Mouse (Mus musculus): Measurements from ENCODE around the gene St7. TPM values are rescaled to one million over a fixed set of nuclear protein-coding genes. Genes with fewer than 3 reads are reported as not detected.

Gene St7
- polyA plus RNA-seq, 1 experiment: 8.4 TPM

DNA sequence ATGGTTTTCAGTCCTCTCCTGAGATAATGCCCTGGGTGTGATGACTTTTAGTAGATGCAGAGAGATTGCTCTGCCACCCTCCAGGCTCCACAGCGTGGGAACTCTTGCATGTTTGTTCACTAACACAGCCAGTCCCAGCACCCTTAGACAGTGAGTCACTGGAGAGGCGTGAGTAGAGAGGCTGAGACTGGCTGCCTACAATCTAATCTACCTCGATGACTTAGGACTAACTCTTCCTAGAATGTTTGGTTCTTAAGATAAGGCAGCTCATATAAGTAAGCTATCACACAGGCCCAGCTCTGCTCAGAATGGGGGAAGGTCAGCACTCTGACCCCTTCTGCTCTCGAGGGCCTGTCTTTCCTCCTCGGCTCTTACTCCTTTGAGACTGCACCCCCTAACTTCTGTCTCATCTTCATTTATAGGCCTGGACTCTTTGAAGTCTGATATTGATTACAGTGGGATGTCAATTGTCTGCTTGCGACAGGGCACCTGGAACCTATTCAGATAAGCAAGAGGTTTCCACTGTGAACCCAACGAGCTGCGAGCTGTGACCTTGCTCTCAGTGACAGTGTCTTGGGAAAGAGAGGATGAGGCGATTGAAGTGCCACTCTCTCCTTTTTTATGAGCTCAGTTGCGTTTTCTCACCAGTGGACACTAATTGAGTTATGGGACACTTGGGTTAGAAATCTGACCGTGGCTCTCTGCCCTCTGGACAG is 246.1 kb downstream of the St7 start:
- Histone ChIP-seq H3K36me3 (ENCODE audit: control insufficient read depth, insufficient read depth) (no peaks in the 10 kb centered on the region), H3ac (ENCODE audit: control insufficient read depth, insufficient read length, low read depth) (no peak overlapping the region), H3K4me3 (ENCODE audit: insufficient read depth, poor library complexity, severe bottlenecking) (no peak overlapping the region), H3K27me3 (ENCODE audit: control insufficient read depth, insufficient read depth, insufficient read length) (no peaks in the 10 kb centered on the region), H3K79me3 (ENCODE audit: low read depth) (no peaks in the 10 kb centered on the region), H3K79me2 (ENCODE audit: control insufficient read depth, insufficient read depth) (no peaks in the 10 kb centered on the region)
- TF ChIP-seq MYOD1 (IDR thresholded peaks at IDR 0.05; ENCODE audit: control insufficient read depth, insufficient read length, low read depth) (no peak), CEBPB (IDR thresholded peaks at IDR 0.05; ENCODE audit: low read depth) (no peak), USF1 (IDR thresholded peaks at IDR 0.05; ENCODE audit: low read depth) (no peak)

DNA sequence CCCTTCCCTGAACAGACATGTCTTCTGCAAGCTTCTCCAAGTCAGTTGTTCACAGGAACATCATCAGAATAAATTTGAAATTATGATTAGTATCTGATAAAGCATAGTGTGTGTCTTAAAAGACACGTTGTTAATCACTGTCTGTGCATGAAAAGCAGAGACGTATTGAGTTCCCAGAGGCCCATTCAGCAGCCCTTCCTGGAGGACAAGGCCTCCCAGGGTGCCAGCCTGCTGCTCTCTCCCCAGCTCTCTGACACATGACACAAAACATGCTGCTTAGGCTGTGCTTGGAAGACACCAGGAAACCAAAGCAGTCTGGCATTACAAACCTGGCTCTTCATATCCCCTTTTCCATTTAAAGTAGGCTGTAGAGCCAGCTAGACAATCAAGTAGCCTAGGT is 249.2 kb downstream of the St7 start:
- TF ChIP-seq CTCF (IDR thresholded peaks at IDR 0.05; ENCODE audit: control insufficient read depth, insufficient read depth, insufficient read length): no peak
- no peak for TF ChIP-seq MAX (IDR thresholded peaks at IDR 0.05)
- TF ChIP-seq CEBPB (IDR thresholded peaks at IDR 0.05; ENCODE audit: low read depth): no peak
- no peak for TF ChIP-seq MYOG (IDR thresholded peaks at IDR 0.05; ENCODE audit: control insufficient read depth, extremely low read depth, insufficient read length)
- TF ChIP-seq FOSL1 (IDR thresholded peaks at IDR 0.05; ENCODE audit: insufficient read depth, low read length, poor library complexity, severe bottlenecking): no peak
- TF ChIP-seq USF1 (IDR thresholded peaks at IDR 0.05; ENCODE audit: low read depth): no peak
- TF ChIP-seq MYOD1 (IDR thresholded peaks at IDR 0.05; ENCODE audit: control insufficient read depth, insufficient read length, low read depth): no peak
- no peaks in the 10 kb centered on the region for H3K36me3 ChIP-seq (ENCODE audit: control insufficient read depth, insufficient read depth)
- no peaks in the 10 kb centered on the region for H3K79me2 ChIP-seq (ENCODE audit: control insufficient read depth, insufficient read depth)
- H3K79me3 ChIP-seq (ENCODE audit: low read depth): no peaks in the 10 kb centered on the region
- H3K27me3 ChIP-seq (ENCODE audit: control insufficient read depth, insufficient read depth, insufficient read length): no peaks in the 10 kb centered on the region
- H3K4me3 ChIP-seq (ENCODE audit: insufficient read depth, poor library complexity, severe bottlenecking): no peak overlapping the region
- H3ac ChIP-seq (ENCODE audit: control insufficient read depth, insufficient read length, low read depth): no peak overlapping the region

DNA sequence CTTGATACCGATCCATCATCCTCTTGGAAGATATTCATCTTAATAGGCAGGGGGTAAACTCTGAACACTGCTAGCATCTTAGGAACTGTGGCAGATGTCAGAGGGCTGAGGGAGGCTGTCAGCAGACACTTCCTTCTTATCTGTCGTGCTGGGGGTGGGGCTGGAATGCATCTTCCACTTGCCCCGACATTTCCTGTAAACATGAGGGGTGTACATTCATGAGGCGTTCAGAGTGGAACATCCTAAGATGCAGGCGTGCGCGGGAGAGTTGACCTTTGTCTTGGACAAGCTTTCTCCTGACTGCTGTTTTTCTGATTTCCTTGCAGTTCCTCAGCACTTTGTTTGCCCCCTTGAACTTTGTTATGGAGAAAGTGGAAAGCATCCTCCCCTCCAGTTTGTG is 249.6 kb downstream of the St7 start:
- H3K36me3 ChIP-seq (ENCODE audit: control insufficient read depth, insufficient read depth): no peaks in the 10 kb centered on the region

DNA sequence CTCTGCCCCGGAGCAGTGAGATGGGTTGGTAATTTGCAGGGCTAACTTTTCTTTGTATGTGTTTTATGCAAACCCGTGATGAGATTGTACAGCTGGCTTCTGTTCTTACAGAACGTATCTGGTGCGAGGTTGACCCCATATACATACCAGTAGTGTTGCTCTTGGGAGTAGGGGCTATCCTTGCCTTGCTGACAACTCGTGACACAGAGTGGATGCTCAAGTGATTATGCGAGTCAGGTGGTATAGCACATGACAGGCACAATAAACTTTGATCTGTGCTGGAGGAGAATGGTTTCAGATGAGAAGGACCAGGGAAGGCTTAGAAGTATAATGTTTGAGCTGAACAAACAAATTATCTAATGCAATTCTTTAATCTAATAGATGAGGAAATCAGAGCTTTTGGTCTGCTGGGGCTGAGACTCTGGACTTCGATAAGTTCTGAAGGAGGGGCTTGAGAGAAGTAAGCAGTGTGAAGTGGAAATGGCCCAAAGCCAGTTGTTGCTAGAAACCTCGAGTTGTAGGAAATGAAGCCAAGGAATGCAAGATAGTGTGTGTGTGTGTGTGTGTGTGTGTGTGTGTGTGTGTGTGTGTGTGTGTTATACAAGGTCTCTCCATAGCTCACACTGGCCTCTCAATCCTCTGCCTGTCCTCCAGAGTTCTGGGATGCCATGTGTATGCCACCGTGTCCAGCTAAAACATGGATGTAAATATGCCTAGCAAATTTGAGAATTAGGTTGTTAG is 251.3 kb downstream of the St7 start:
- no peak overlapping the region for H3ac ChIP-seq (ENCODE audit: control insufficient read depth, insufficient read length, low read depth)
- no peaks in the 10 kb centered on the region for H3K27me3 ChIP-seq (ENCODE audit: control insufficient read depth, insufficient read depth, insufficient read length)
- no peaks in the 10 kb centered on the region for H3K79me3 ChIP-seq (ENCODE audit: low read depth)
- H3K4me3 ChIP-seq (ENCODE audit: insufficient read depth, poor library complexity, severe bottlenecking): no peak overlapping the region
- H3K36me3 ChIP-seq (ENCODE audit: control insufficient read depth, insufficient read depth): no peaks in the 10 kb centered on the region
- TF ChIP-seq MYOG (IDR thresholded peaks at IDR 0.05; ENCODE audit: control insufficient read depth, extremely low read depth, insufficient read length) (no peak), MYOD1 (IDR thresholded peaks at IDR 0.05; ENCODE audit: control insufficient read depth, insufficient read length, low read depth) (no peak), MAX (IDR thresholded peaks at IDR 0.05) (no peak), USF1 (IDR thresholded peaks at IDR 0.05; ENCODE audit: low read depth) (no peak), FOSL1 (IDR thresholded peaks at IDR 0.05; ENCODE audit: insufficient read depth, low read length, poor library complexity, severe bottlenecking) (no peak), CTCF (IDR thresholded peaks at IDR 0.05; ENCODE audit: control insufficient read depth, insufficient read depth, insufficient read length) (no peak), CEBPB (IDR thresholded peaks at IDR 0.05; ENCODE audit: low read depth) (no peak)
- no peaks in the 10 kb centered on the region for H3K79me2 ChIP-seq (ENCODE audit: control insufficient read depth, insufficient read depth)

More for the DNA sequence above, 249.6 kb downstream of the St7 start:
- Histone ChIP-seq H3K27me3 (ENCODE audit: control insufficient read depth, insufficient read depth, insufficient read length) (no peaks in the 10 kb centered on the region), H3K79me2 (ENCODE audit: control insufficient read depth, insufficient read depth) (no peaks in the 10 kb centered on the region), H3ac (ENCODE audit: control insufficient read depth, insufficient read length, low read depth) (no peak overlapping the region), H3K4me3 (ENCODE audit: insufficient read depth, poor library complexity, severe bottlenecking) (no peak overlapping the region), H3K79me3 (ENCODE audit: low read depth) (no peaks in the 10 kb centered on the region)
- TF ChIP-seq FOSL1 (IDR thresholded peaks at IDR 0.05; ENCODE audit: insufficient read depth, low read length, poor library complexity, severe bottlenecking) (no peak), CEBPB (IDR thresholded peaks at IDR 0.05; ENCODE audit: low read depth) (no peak), MYOD1 (IDR thresholded peaks at IDR 0.05; ENCODE audit: control insufficient read depth, insufficient read length, low read depth) (no peak), USF1 (IDR thresholded peaks at IDR 0.05; ENCODE audit: low read depth) (no peak), MAX (IDR thresholded peaks at IDR 0.05) (no peak), CTCF (IDR thresholded peaks at IDR 0.05; ENCODE audit: control insufficient read depth, insufficient read depth, insufficient read length) (no peak), MYOG (IDR thresholded peaks at IDR 0.05; ENCODE audit: control insufficient read depth, extremely low read depth, insufficient read length) (no peak)

DNA sequence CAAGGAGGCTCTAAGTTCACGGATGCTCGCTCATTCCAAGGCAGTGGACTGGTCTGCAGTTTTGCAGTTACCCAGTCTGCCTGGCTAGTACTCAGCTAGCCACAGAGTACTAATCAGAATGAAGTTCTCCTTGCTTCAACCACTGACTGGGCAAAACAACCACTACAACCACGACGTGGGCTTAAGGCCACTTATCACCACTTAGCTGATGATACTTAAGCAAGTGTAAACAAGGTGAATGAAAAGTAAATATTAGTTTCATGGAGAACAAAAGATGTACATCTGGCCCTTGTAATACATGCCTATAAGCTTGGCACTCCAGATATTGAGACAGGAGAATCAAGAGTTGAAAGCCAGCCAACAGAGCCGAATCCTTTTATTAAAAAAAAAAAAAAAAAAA is 253.7 kb downstream of the St7 start:
- H3K27me3 ChIP-seq (ENCODE audit: control insufficient read depth, insufficient read depth, insufficient read length): no peaks in the 10 kb centered on the region
- H3K79me3 ChIP-seq (ENCODE audit: low read depth): no peaks in the 10 kb centered on the region
- no peak overlapping the region for H3K4me3 ChIP-seq (ENCODE audit: insufficient read depth, poor library complexity, severe bottlenecking)
- no peaks in the 10 kb centered on the region for H3K36me3 ChIP-seq (ENCODE audit: control insufficient read depth, insufficient read depth)
- no peaks in the 10 kb centered on the region for H3K79me2 ChIP-seq (ENCODE audit: control insufficient read depth, insufficient read depth)
- no peak for TF ChIP-seq CEBPB (IDR thresholded peaks at IDR 0.05; ENCODE audit: low read depth)
- no peak for TF ChIP-seq FOSL1 (IDR thresholded peaks at IDR 0.05; ENCODE audit: insufficient read depth, low read length, poor library complexity, severe bottlenecking)
- no peak overlapping the region for H3ac ChIP-seq (ENCODE audit: control insufficient read depth, insufficient read length, low read depth)
